Mouse (Mus musculus) CH12.LX (cell line): ENCODE results near the gene Gldc. TPM values are rescaled to one million over a fixed set of nuclear protein-coding genes. Genes with fewer than 3 reads are reported as not detected.
"Not testable (repeated sequence)": the region's sequence is repeated elsewhere in the genome, so short reads cannot be mapped to it uniquely, and the experiment has no call there.

Source experiments
- DNase-seq: peaks from one replicate; pipeline ENCODE4 v3.0.0-alpha.2; 2013; ENCODE audit errors: extremely low read depth
- H3K27ac ChIP-seq: 2 replicates; pipeline ENCODE4 v1.5.1; 2012; ENCODE audit warnings: low read depth, mild to moderate bottlenecking, control low read depth, moderate library complexity; ENCODE audit not compliant: insufficient read depth
- H3K27me3 ChIP-seq: replicated peaks from 2 replicates; pipeline ENCODE3; 2012; ENCODE audit warnings: inconsistent platforms
- H3K36me3 ChIP-seq, 2 experiments: replicated peaks in 1 of 2; 2 replicates each; pipeline versions ENCODE3 to v1.6.1; 2012; ENCODE audit warnings: inconsistent platforms in 1 of 2, low read length in 1 of 2, mild to moderate bottlenecking in 1 of 2, mixed read lengths in 1 of 2, moderate library complexity in 1 of 2; ENCODE audit not compliant: control insufficient read depth in 1 of 2, insufficient read depth in 1 of 2
- H3K4me1 ChIP-seq, 2 experiments: 2 replicates each; pipeline ENCODE4 v1.6.1; 2012; ENCODE audit warnings: inconsistent platforms in 1 of 2, moderate library complexity in 1 of 2; ENCODE audit not compliant: insufficient read depth in 2 of 2, control insufficient read depth in 1 of 2
- H3K4me2 ChIP-seq: 2 replicates; pipeline ENCODE4 v1.6.1; 2012; ENCODE audit warnings: low read depth, mild to moderate bottlenecking, control low read depth; ENCODE audit not compliant: poor library complexity, insufficient read depth, severe bottlenecking
- H3K4me3 ChIP-seq, 3 experiments: fragments of 150-350 bp in 1 of 3; sonication (generic) in 1 of 3; replicated peaks in 1 of 3; 2 replicates each; pipeline versions ENCODE3 to v1.5.1; 2011 to 2012; ENCODE audit warnings: low read depth in 2 of 3, low read length in 2 of 3, mild to moderate bottlenecking in 2 of 3, moderate library complexity in 2 of 3, control low read depth in 1 of 3, improper control_type of control experiment in 1 of 3, inconsistent platforms in 1 of 3, mixed read lengths in 1 of 3; ENCODE audit not compliant: poor library complexity in 1 of 3
- H3K79me2 ChIP-seq: replicated peaks from 2 replicates; pipeline ENCODE4 v1.6.1; 2012; ENCODE audit warnings: mild to moderate bottlenecking, moderate library complexity; ENCODE audit not compliant: control insufficient read depth, poor library complexity, insufficient read depth, severe bottlenecking; ENCODE audit errors: extremely low read depth
- H3K9ac ChIP-seq: 2 replicates; pipeline ENCODE4 v1.6.1; 2012; ENCODE audit warnings: low read depth, mild to moderate bottlenecking, control low read depth, moderate library complexity; ENCODE audit not compliant: insufficient read depth
- H3K9me3 ChIP-seq: replicated peaks from 2 replicates; pipeline ENCODE3; 2012; ENCODE audit warnings: low read length, inconsistent platforms, mixed read lengths
- CHD1 ChIP-seq: IDR thresholded peaks from 2 replicates; pipeline ENCODE4 v1.6.1; 2012; ENCODE audit warnings: low read depth, low read length, improper control_type of control experiment, inconsistent platforms
- CTCF ChIP-seq, 2 experiments: IDR thresholded peaks in 1 of 2; conservative IDR thresholded peaks in 1 of 2; 2 replicates each; pipeline ENCODE4 v1.5.1; 2011 to 2012; ENCODE audit warnings: low read depth in 2 of 2, low read length in 2 of 2, improper control_type of control experiment in 1 of 2, inconsistent platforms in 1 of 2, mild to moderate bottlenecking in 1 of 2, moderate library complexity in 1 of 2
- E2F4 ChIP-seq: IDR thresholded peaks from 2 replicates; pipeline ENCODE4 v1.6.1; 2011; ENCODE audit warnings: low read depth, low read length, improper control_type of control experiment; ENCODE audit not compliant: insufficient replicate concordance
- EP300 ChIP-seq: IDR thresholded peaks from 2 replicates; pipeline ENCODE4 v1.6.1; 2011; ENCODE audit warnings: low read length, improper control_type of control experiment
- ETS1 ChIP-seq: conservative IDR thresholded peaks from 2 replicates; pipeline ENCODE4 v1.6.1; 2012; ENCODE audit warnings: low read depth, mild to moderate bottlenecking, inconsistent platforms, low read length, improper control_type of control experiment, moderate library complexity
- GABPA ChIP-seq: IDR thresholded peaks from 2 replicates; pipeline ENCODE4 v1.6.1; 2012; ENCODE audit warnings: low read depth, low read length, improper control_type of control experiment, inconsistent platforms; ENCODE audit not compliant: insufficient replicate concordance
- HCFC1 ChIP-seq: IDR thresholded peaks from 2 replicates; pipeline ENCODE4 v1.6.1; 2012; ENCODE audit warnings: low read depth, mild to moderate bottlenecking, inconsistent platforms, low read length, improper control_type of control experiment
- IRF4 ChIP-seq: IDR thresholded peaks from 2 replicates; pipeline ENCODE4 v1.6.1; 2014; ENCODE audit warnings: low read depth, mild to moderate bottlenecking, inconsistent platforms, low read length, improper control_type of control experiment
- JUND ChIP-seq: conservative IDR thresholded peaks from 2 replicates; pipeline ENCODE4 v1.6.1; 2011; ENCODE audit warnings: low read depth, low read length, improper control_type of control experiment
- NRF1 ChIP-seq: IDR thresholded peaks from 2 replicates; pipeline ENCODE4 v1.6.1; 2014; ENCODE audit warnings: low read depth, mild to moderate bottlenecking, inconsistent platforms, low read length, improper control_type of control experiment, moderate library complexity
- PAX5 ChIP-seq: IDR thresholded peaks from 2 replicates; pipeline ENCODE4 v1.6.1; 2012; ENCODE audit warnings: low read length, inconsistent platforms, mixed read lengths
- POLR2AphosphoS2 ChIP-seq: IDR thresholded peaks from 2 replicates; pipeline ENCODE4 v1.6.1; 2011; ENCODE audit warnings: low read depth, low read length, improper control_type of control experiment
- SIN3A ChIP-seq: IDR thresholded peaks from 2 replicates; pipeline ENCODE4 v1.6.1; 2012; ENCODE audit warnings: low read length, improper control_type of control experiment, inconsistent platforms
- USF2 ChIP-seq: conservative IDR thresholded peaks from 2 replicates; pipeline ENCODE4 v1.6.1; 2011; ENCODE audit warnings: low read depth, low read length, improper control_type of control experiment
- ZC3H11A ChIP-seq: IDR thresholded peaks from 2 replicates; pipeline ENCODE4 v1.6.1; 2012; ENCODE audit warnings: low read depth, mild to moderate bottlenecking, inconsistent platforms, low read length, improper control_type of control experiment
- ZNF384 ChIP-seq: IDR thresholded peaks from 2 replicates; pipeline ENCODE4 v1.6.1; 2012; ENCODE audit warnings: low read depth, low read length, improper control_type of control experiment, inconsistent platforms
- dilution Hi-C: fragments of 300-500 bp; cut with MboI; formaldehyde crosslinking; loops from 2 replicates; pipeline ENCODE4 v1.14.3; 2020; ENCODE audit warnings: low sequenced_read_pairs; ENCODE audit not compliant: extremely low pct_unique_long_range_greater_than_20kb, extremely low pct_ligation_motif_present
- in situ Hi-C: fragments of 300-500 bp; cut with MboI; formaldehyde crosslinking; loops from 3 replicates; pipeline ENCODE4 v1.14.3; 2019; ENCODE audit warnings: low sequenced_read_pairs, low pct_ligation_motif_present, low pct_unique_long_range_greater_than_20kb, mixed read lengths
- polyA plus RNA-seq: library from polyadenylated mRNA; unstranded; fragments of >175 nt; gene quantifications from 2 replicates; pipeline ENCODE4 v1.2.1, GENCODE M21; 2012; ENCODE audit warnings: low read depth; ENCODE audit not compliant: insufficient read length
- total RNA-seq, 2 experiments: library from RNA; depleted of rRNA; stranded (reverse); fragments of 300-350 nt in 1 of 2; fragments of >200 nt in 1 of 2; gene quantifications; 2 replicates each; pipeline ENCODE4 v1.2.3; 2012 to 2014

Gldc gene
- total RNA-seq (2012; rRNA removed) (1.3 and 1.8 TPM in 2 replicates), total RNA-seq (2014; rRNA removed) (0.24 and 0.30 TPM in 2 replicates), polyA plus RNA-seq (0.64 and 0.87 TPM in 2 replicates)

GRCm38 (mm10) chr19:30174919-30175571 lies at the start of gene Gldc:
Gldc (minus strand) TSS chr19:30175429.
- in situ Hi-C loops: no loop called here
- no peak within 1 kb of the TSS for H3K4me2 ChIP-seq
- H3K4me1 ChIP-seq: no peaks in the 10 kb centered on the region
- no peaks in the 10 kb centered on the region for H3K79me2 ChIP-seq
- H3K4me3 ChIP-seq: no peak within 1 kb of the TSS
- no peaks in the 10 kb centered on the region for H3K36me3 ChIP-seq
- no peak within 1 kb of the TSS for H3K9ac ChIP-seq
- H3K27ac ChIP-seq: no peak within 1 kb of the TSS
- TF ChIP-seq ZC3H11A: no peak
- no peak for TF ChIP-seq GABPA
- TF ChIP-seq IRF4: no peak
- no peak for TF ChIP-seq POLR2AphosphoS2
- TF ChIP-seq HCFC1: no peak
- TF ChIP-seq E2F4: no peak
- TF ChIP-seq NRF1: no peak
- TF ChIP-seq USF2: no peak
- TF ChIP-seq ZNF384: no peak
- no peak for TF ChIP-seq CTCF (conservative IDR thresholded peaks at IDR 0.05 in 1 of 2, IDR thresholded peaks at IDR 0.05 in 1 of 2; ENCODE audit: low read depth in 2 of 2, low read length in 2 of 2)
- no peak for TF ChIP-seq ETS1
- no peak for TF ChIP-seq SIN3A
- no peak for TF ChIP-seq EP300
- no peak for TF ChIP-seq JUND
- no peak for TF ChIP-seq PAX5
- TF ChIP-seq CHD1: no peak
- H3K27me3 ChIP-seq: no peaks in the 10 kb centered on the region
- H3K9me3 ChIP-seq: peaks cover 4% of the 10 kb centered on the region
- dilution Hi-C loops: no loop called here
- no peak for DNase-seq

- H3K9me3 ChIP-seq, H3K9ac ChIP-seq, H3K36me3 ChIP-seq, H3K27me3 ChIP-seq, in situ Hi-C loops, H3K4me2 ChIP-seq, dilution Hi-C loops, H3K4me1 ChIP-seq, H3K79me2 ChIP-seq, H3K4me3 ChIP-seq, H3K27ac ChIP-seq, DNase-seq: not testable (repeated sequence)
Observed at GRCm38 (mm10) chr19:30222593-30222992, 47.4 kb upstream of the Gldc start.
